Mouse (Mus musculus): ENCODE measurements around the gene Upf1. TPM values are rescaled to one million over a fixed set of nuclear protein-coding genes. Genes with fewer than 3 reads are reported as not detected.

The Upf1 gene
- 14.7 TPM for polyA plus RNA-seq (2014; fragmentation: Illumina TruSeq; extraction: RNeasy Lipid Tissue Mini Kit (QIAGEN cat#74804); ENCODE audit: insufficient read depth, low read depth, low replicate concordance)

GRCm38 (mm10) chr8:70353194-70353817 is at the start of gene Upf1:
Upf1 (minus strand) TSS chr8:70353278.

GRCm38 (mm10) chr8:70373397-70374317 is 20.6 kb upstream of the Upf1 start, which contains the start of gene Comp:
Comp (plus strand) TSS chr8:70373558.

GRCm38 (mm10) chr8:70329124-70329834 is 23.8 kb downstream of the Upf1 start, which contains the start of gene Gdf1:
Gdf1 (plus strand) TSS chr8:70329817.

GRCm38 (mm10) chr8:70315624-70316510 is 37.2 kb downstream of the Upf1 start, which contains the start of gene Cers1:
Cers1 (plus strand) TSS chr8:70315775.

GRCm38 (mm10) chr8:70302358-70302890 is 50.7 kb downstream of the Upf1 start, which contains the start of the genes Ddx49 and Cope:
Ddx49 (minus strand) TSS chr8:70302489.
Cope (plus strand) TSS chr8:70302518.

GRCm38 (mm10) chr8:70282603-70283135 is 70.4 kb downstream of the Upf1 start, which contains the start of gene Homer3:
Homer3 (plus strand) TSS chr8:70282827.

Other genes with a start within 250 kb of the Upf1 start
- gene Ncan, start 232.4 kb downstream of the Upf1 start, polyA plus RNA-seq (2014; fragmentation: Illumina TruSeq; extraction: RNeasy Lipid Tissue Mini Kit (QIAGEN cat#74804); ENCODE audit: insufficient read depth, low read depth, low replicate concordance): not detected
- 20.7 TPM for gene Nr2c2ap, start 221.9 kb downstream of the Upf1 start, polyA plus RNA-seq (2014; fragmentation: Illumina TruSeq; extraction: RNeasy Lipid Tissue Mini Kit (QIAGEN cat#74804); ENCODE audit: insufficient read depth, low read depth, low replicate concordance)
- gene Rfxank, start 214.1 kb downstream of the Upf1 start, polyA plus RNA-seq (2014; fragmentation: Illumina TruSeq; extraction: RNeasy Lipid Tissue Mini Kit (QIAGEN cat#74804); ENCODE audit: insufficient read depth, low read depth, low replicate concordance): 15.4 TPM
- gene Borcs8, start 213.8 kb downstream of the Upf1 start, polyA plus RNA-seq (2014; fragmentation: Illumina TruSeq; extraction: RNeasy Lipid Tissue Mini Kit (QIAGEN cat#74804); ENCODE audit: insufficient read depth, low read depth, low replicate concordance): 30.0 TPM
- gene Mef2b, start 213.6 kb downstream of the Upf1 start, polyA plus RNA-seq (2014; fragmentation: Illumina TruSeq; extraction: RNeasy Lipid Tissue Mini Kit (QIAGEN cat#74804); ENCODE audit: insufficient read depth, low read depth, low replicate concordance): 0.18 TPM
- gene Tmem161a, start 180.9 kb downstream of the Upf1 start, polyA plus RNA-seq (2014; fragmentation: Illumina TruSeq; extraction: RNeasy Lipid Tissue Mini Kit (QIAGEN cat#74804); ENCODE audit: insufficient read depth, low read depth, low replicate concordance): 27.7 TPM
- 5.3 TPM for gene Slc25a42, start 141.0 kb downstream of the Upf1 start, polyA plus RNA-seq (2014; fragmentation: Illumina TruSeq; extraction: RNeasy Lipid Tissue Mini Kit (QIAGEN cat#74804); ENCODE audit: insufficient read depth, low read depth, low replicate concordance)
- 14.4 TPM for gene Sugp2, start 119.1 kb downstream of the Upf1 start, polyA plus RNA-seq (2014; fragmentation: Illumina TruSeq; extraction: RNeasy Lipid Tissue Mini Kit (QIAGEN cat#74804); ENCODE audit: insufficient read depth, low read depth, low replicate concordance)
- gene Armc6, start 118.8 kb downstream of the Upf1 start, polyA plus RNA-seq (2014; fragmentation: Illumina TruSeq; extraction: RNeasy Lipid Tissue Mini Kit (QIAGEN cat#74804); ENCODE audit: insufficient read depth, low read depth, low replicate concordance): 8.7 TPM
- gene Homer3, start 70.5 kb downstream of the Upf1 start, polyA plus RNA-seq (2014; fragmentation: Illumina TruSeq; extraction: RNeasy Lipid Tissue Mini Kit (QIAGEN cat#74804); ENCODE audit: insufficient read depth, low read depth, low replicate concordance): 25.3 TPM
- 24.8 TPM for gene Ddx49, start 50.8 kb downstream of the Upf1 start, polyA plus RNA-seq (2014; fragmentation: Illumina TruSeq; extraction: RNeasy Lipid Tissue Mini Kit (QIAGEN cat#74804); ENCODE audit: insufficient read depth, low read depth, low replicate concordance)
- 129 TPM for gene Cope, start 50.8 kb downstream of the Upf1 start, polyA plus RNA-seq (2014; fragmentation: Illumina TruSeq; extraction: RNeasy Lipid Tissue Mini Kit (QIAGEN cat#74804); ENCODE audit: insufficient read depth, low read depth, low replicate concordance)
- 0.44 TPM for gene Cers1, start 37.5 kb downstream of the Upf1 start, polyA plus RNA-seq (2014; fragmentation: Illumina TruSeq; extraction: RNeasy Lipid Tissue Mini Kit (QIAGEN cat#74804); ENCODE audit: insufficient read depth, low read depth, low replicate concordance)
- gene Gdf1, start 23.5 kb downstream of the Upf1 start, polyA plus RNA-seq (2014; fragmentation: Illumina TruSeq; extraction: RNeasy Lipid Tissue Mini Kit (QIAGEN cat#74804); ENCODE audit: insufficient read depth, low read depth, low replicate concordance): 0.28 TPM
- gene Comp, start 20.3 kb upstream of the Upf1 start, polyA plus RNA-seq (2014; fragmentation: Illumina TruSeq; extraction: RNeasy Lipid Tissue Mini Kit (QIAGEN cat#74804); ENCODE audit: insufficient read depth, low read depth, low replicate concordance): 0.21 TPM
- 3.0 TPM for gene Crtc1, start 86.3 kb upstream of the Upf1 start, polyA plus RNA-seq (2014; fragmentation: Illumina TruSeq; extraction: RNeasy Lipid Tissue Mini Kit (QIAGEN cat#74804); ENCODE audit: insufficient read depth, low read depth, low replicate concordance)
- 10.1 TPM for gene Klhl26, start 123.7 kb upstream of the Upf1 start, polyA plus RNA-seq (2014; fragmentation: Illumina TruSeq; extraction: RNeasy Lipid Tissue Mini Kit (QIAGEN cat#74804); ENCODE audit: insufficient read depth, low read depth, low replicate concordance)
- gene Tmem59l, start 134.1 kb upstream of the Upf1 start, polyA plus RNA-seq (2014; fragmentation: Illumina TruSeq; extraction: RNeasy Lipid Tissue Mini Kit (QIAGEN cat#74804); ENCODE audit: insufficient read depth, low read depth, low replicate concordance): 7.8 TPM
- 13.8 TPM for gene Crlf1, start 139.9 kb upstream of the Upf1 start, polyA plus RNA-seq (2014; fragmentation: Illumina TruSeq; extraction: RNeasy Lipid Tissue Mini Kit (QIAGEN cat#74804); ENCODE audit: insufficient read depth, low read depth, low replicate concordance)
- gene Rex1bd, start 153.5 kb upstream of the Upf1 start, polyA plus RNA-seq (2014; fragmentation: Illumina TruSeq; extraction: RNeasy Lipid Tissue Mini Kit (QIAGEN cat#74804); ENCODE audit: insufficient read depth, low read depth, low replicate concordance): 98.1 TPM
- 1,654 TPM for gene Uba52, start 157.5 kb upstream of the Upf1 start, polyA plus RNA-seq (2014; fragmentation: Illumina TruSeq; extraction: RNeasy Lipid Tissue Mini Kit (QIAGEN cat#74804); ENCODE audit: insufficient read depth, low read depth, low replicate concordance)
- 190 TPM for gene Fkbp8, start 174.4 kb upstream of the Upf1 start, polyA plus RNA-seq (2014; fragmentation: Illumina TruSeq; extraction: RNeasy Lipid Tissue Mini Kit (QIAGEN cat#74804); ENCODE audit: insufficient read depth, low read depth, low replicate concordance)
- 48.0 TPM for gene Kxd1, start 174.7 kb upstream of the Upf1 start, polyA plus RNA-seq (2014; fragmentation: Illumina TruSeq; extraction: RNeasy Lipid Tissue Mini Kit (QIAGEN cat#74804); ENCODE audit: insufficient read depth, low read depth, low replicate concordance)
- gene Ell, start 186.2 kb upstream of the Upf1 start, polyA plus RNA-seq (2014; fragmentation: Illumina TruSeq; extraction: RNeasy Lipid Tissue Mini Kit (QIAGEN cat#74804); ENCODE audit: insufficient read depth, low read depth, low replicate concordance): 9.7 TPM
- 26.4 TPM for gene Isyna1, start 241.1 kb upstream of the Upf1 start, polyA plus RNA-seq (2014; fragmentation: Illumina TruSeq; extraction: RNeasy Lipid Tissue Mini Kit (QIAGEN cat#74804); ENCODE audit: insufficient read depth, low read depth, low replicate concordance)